In the genomic region with DNA sequence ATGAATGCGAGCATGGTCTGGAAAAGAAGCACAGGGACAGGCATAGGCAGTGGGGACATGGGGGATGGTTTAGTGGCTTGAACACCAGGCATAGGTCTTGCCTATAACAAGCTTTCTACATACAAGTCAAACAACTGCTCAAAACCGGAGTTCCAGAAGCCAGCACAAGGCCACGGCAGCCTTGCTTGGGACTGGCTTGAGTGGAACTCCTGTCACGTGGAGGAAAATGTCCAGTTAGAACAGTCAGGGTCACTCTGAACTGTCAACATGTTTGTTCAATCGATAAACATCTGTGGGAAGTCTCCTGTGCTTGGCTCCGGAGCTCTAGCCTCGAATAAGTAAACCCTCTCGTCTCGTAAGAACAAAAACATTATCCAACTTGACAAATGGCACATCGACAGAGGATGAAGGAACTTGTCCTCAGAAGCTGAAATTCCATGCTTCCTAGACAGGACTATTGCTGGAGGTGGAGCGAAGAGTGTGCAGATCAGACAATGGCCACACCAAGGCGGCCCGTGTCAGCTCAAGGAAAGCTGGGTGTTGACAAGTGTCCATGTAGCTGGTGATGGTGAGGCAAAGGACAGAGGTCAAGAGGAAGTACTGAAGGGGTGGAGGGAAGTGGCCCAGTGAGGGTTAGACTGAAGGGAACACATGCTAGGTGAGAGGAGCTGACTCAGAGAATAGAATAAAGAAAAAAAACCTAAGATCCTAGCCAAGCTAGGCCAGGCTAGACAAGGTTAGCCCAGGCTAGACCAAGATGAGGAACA, we compare ENCODE assay signal across 20 mouse cellular contexts. TPM values are rescaled to one million over a fixed set of nuclear protein-coding genes. Genes with fewer than 3 reads are reported as not detected.
A peak's percentile ranks its signal among the peaks of the same experiment; 100 is the strongest.
DNase-seq lines count a peak whose midpoint lies in the region; ATAC-seq and TF ChIP-seq lines count a peak whose summit lies in the region.
"Had no signal": no experiment of that assay in that cellular context is flagged by ENCODE, and none has a peak within 500 bp of the region (broad histone marks: within the 10 kb centered on the region; RNA-seq: fewer than 3 reads in every experiment).

No protein-coding gene starts in this region.

- no peak for TF ChIP-seq POLR2A in lung, adult 2 months (IDR thresholded peaks at IDR 0.05; ENCODE audit: borderline replicate concordance, extremely low read depth, low read depth, low read length)

- H3K9ac ChIP-seq in intestine, postnatal 0 days (ENCODE audit: low read depth, low read length), result no peak overlapping the region
- H3K9ac ChIP-seq: forebrain, embryonic 15.5 days; liver, embryonic 13.5 days; midbrain, embryonic 13.5 days; neural tube, embryonic 13.5 days had no signal

- H3K9me3 ChIP-seq in intestine, postnatal 0 days (ENCODE audit: control insufficient read depth), result no peaks in the 10 kb centered on the region
- H3K9me3 ChIP-seq: forebrain, embryonic 15.5 days; hindbrain, embryonic 10.5 days; liver, embryonic 13.5 days; midbrain, embryonic 13.5 days; neural tube, embryonic 13.5 days had no signal

- no peak overlapping the region for H3K4me2 ChIP-seq in intestine, postnatal 0 days (replicated peaks; ENCODE audit: low read depth)
- H3K4me2 ChIP-seq: forebrain, embryonic 15.5 days; liver, embryonic 13.5 days; midbrain, embryonic 13.5 days; neural tube, embryonic 13.5 days had no signal

- no peaks in the 10 kb centered on the region for H3K36me3 ChIP-seq in intestine, postnatal 0 days (ENCODE audit: control insufficient read depth, insufficient read depth)
- H3K36me3 ChIP-seq: forebrain, embryonic 15.5 days; midbrain, embryonic 13.5 days; neural tube, embryonic 13.5 days had no signal

- H3K4me1 ChIP-seq in lung, adult 2 months (ENCODE audit: control insufficient read depth, insufficient read depth, low read length), result peaks cover 13% of the 10 kb centered on the region
- no peaks in the 10 kb centered on the region for H3K4me1 ChIP-seq in intestine, postnatal 0 days (replicated peaks; ENCODE audit: control insufficient read depth, insufficient read depth, low read length)

- 50% methylated on average over 13 of the region's 13 CpGs for WGBS in lung, adult 2 months
- WGBS in intestine, postnatal 0 days, result 70% methylated on average over 13 of the region's 13 CpGs

- no peak for TF ChIP-seq CTCF in lung, adult 2 months (IDR thresholded peaks at IDR 0.05; ENCODE audit: insufficient read depth, low read length)
- TF ChIP-seq CTCF in intestine, postnatal 0 days (IDR thresholded peaks at IDR 0.05; ENCODE audit: low read depth), result no peak

- H3K27me3 ChIP-seq in intestine, postnatal 0 days (replicated peaks; ENCODE audit: control insufficient read depth, insufficient read depth, low read length), result no peaks in the 10 kb centered on the region
- H3K27me3 ChIP-seq: CH12.LX; forebrain, embryonic 15.5 days; liver, embryonic 13.5 days; midbrain, embryonic 13.5 days; neural tube, embryonic 13.5 days had no signal

- H3K27ac ChIP-seq in intestine, postnatal 0 days (ENCODE audit: low read depth, low read length), result no peak overlapping the region
- H3K27ac ChIP-seq: forebrain, embryonic 15.5 days; hindbrain, embryonic 10.5 days; liver, embryonic 13.5 days; midbrain, embryonic 13.5 days; neural tube, embryonic 13.5 days had no signal

- no peak overlapping the region for H3K4me3 ChIP-seq in lung, adult 2 months (replicated peaks; ENCODE audit: extremely low read depth, low read depth, low read length)
- no peak overlapping the region for H3K4me3 ChIP-seq in intestine, postnatal 0 days (ENCODE audit: low read depth, low read length)
- H3K4me3 ChIP-seq: forebrain, embryonic 15.5 days; hindbrain, embryonic 10.5 days; liver, embryonic 13.5 days; midbrain, embryonic 13.5 days; neural tube, embryonic 13.5 days had no signal

- ATAC-seq in intestine, postnatal 0 days, result peak; percentile 38; the same call in 1 of the 2 replicates
- ATAC-seq: forebrain, embryonic 15.5 days; midbrain, embryonic 13.5 days had no signal

- DNase-seq in adrenal gland, postnatal 14 days, result peak; percentile 55
- DNase-seq in adrenal gland, adult 8-10 months, result no peak
- peak; percentile 49 for DNase-seq in lung, postnatal 25 days (ENCODE audit: low spot score)
- no peak for DNase-seq in lung, adult 2 months
- peak; percentile 58 for DNase-seq in yolk sac, embryonic 10.5 days (ENCODE audit: low spot score)
- DNase-seq in spleen, adult 12 weeks (ENCODE audit: low spot score), result no peak
- DNase-seq: cerebellum, adult 11-12 months; cerebellum, postnatal 25 days; embryo, embryonic 11 days; gastrocnemius, postnatal 36 days; kidney, adult 9 months; liver, embryonic 13.5 days; right cerebral cortex, postnatal 25 days; thymus, postnatal 25 days had no signal

RNA-seq across cellular contexts. Expression of gene Psen2, which starts 17.3 kb away (rescaled TPM):
- total RNA-seq in adrenal gland, postnatal 14 days (2021), result 26.6 and 30.4 TPM in 2 replicates
- total RNA-seq in adrenal gland, adult 8-10 months (2022), result 10 to 100 TPM; 33.1 to 43.1 (median 38.4) TPM
- 70.0 and 74.4 TPM in 2 replicates for polyA plus RNA-seq in lung, adult 2 months (2012; rRNA removed)
- polyA plus RNA-seq in intestine, postnatal 0 days (2015; fragmentation: Nextera tagmentation; extraction: Ambion mirVana), result 12.3 and 14.8 TPM in 2 replicates

RNA-seq across cellular contexts. Expression of gene Coq8a, which starts 46.5 kb away (rescaled TPM):
- 830 and 1,043 TPM in 2 replicates for total RNA-seq in adrenal gland, postnatal 14 days (2021)
- total RNA-seq in adrenal gland, adult 8-10 months (2022), result 100 to 1,000 TPM in 3 of 4 experiments, 10 to 100 TPM in 1; 85.1 to 269 (median 187) TPM
- polyA plus RNA-seq in lung, adult 2 months (2012; rRNA removed), result 11.1 and 37.6 TPM in 2 replicates
- polyA plus RNA-seq in intestine, postnatal 0 days (2015; fragmentation: Nextera tagmentation; extraction: Ambion mirVana), result 28.6 and 29.7 TPM in 2 replicates

Comparison
In these comparisons a context has a peak if more than half of its experiments do, and no peak if none do; other contexts are left out.
1. DNase-seq: peak in adrenal gland, postnatal 14 days (single experiment), lung, postnatal 25 days (single experiment) and yolk sac, embryonic 10.5 days (single experiment); none in adrenal gland, adult 8-10 months (single experiment), lung, adult 2 months (single experiment) and spleen, adult 12 weeks (single experiment).